Mouse (Mus musculus) CD8-positive naive resting alpha-beta T cell, adult 2 months (primary cell): ENCODE measurements around the gene Klhl32.
"Not testable (repeated sequence)": the region's sequence is repeated elsewhere in the genome, so short reads cannot be mapped to it uniquely, and the experiment has no call there.

ENCODE experiments used
- DNase-seq, 2 experiments: peaks; one replicate each; pipeline ENCODE4 v3.0.0; 2022; ENCODE audit warnings: low read depth in 2 of 2, low spot score in 2 of 2

The Klhl32 gene

GRCm38 (mm10) chr4:24850401-24851325 is at the start of gene Klhl32:
Gene Klhl32, minus strand, starts transcription at chr4:24851124.
- no peak for DNase-seq

- no peak for DNase-seq
These were observed 48.2 kb upstream of the Klhl32 start for GRCm38 (mm10) chr4:24899146-24899545.

- DNase-seq, result no peak
These were observed 47.7 kb upstream of the Klhl32 start for GRCm38 (mm10) chr4:24898636-24899035.

DNA sequence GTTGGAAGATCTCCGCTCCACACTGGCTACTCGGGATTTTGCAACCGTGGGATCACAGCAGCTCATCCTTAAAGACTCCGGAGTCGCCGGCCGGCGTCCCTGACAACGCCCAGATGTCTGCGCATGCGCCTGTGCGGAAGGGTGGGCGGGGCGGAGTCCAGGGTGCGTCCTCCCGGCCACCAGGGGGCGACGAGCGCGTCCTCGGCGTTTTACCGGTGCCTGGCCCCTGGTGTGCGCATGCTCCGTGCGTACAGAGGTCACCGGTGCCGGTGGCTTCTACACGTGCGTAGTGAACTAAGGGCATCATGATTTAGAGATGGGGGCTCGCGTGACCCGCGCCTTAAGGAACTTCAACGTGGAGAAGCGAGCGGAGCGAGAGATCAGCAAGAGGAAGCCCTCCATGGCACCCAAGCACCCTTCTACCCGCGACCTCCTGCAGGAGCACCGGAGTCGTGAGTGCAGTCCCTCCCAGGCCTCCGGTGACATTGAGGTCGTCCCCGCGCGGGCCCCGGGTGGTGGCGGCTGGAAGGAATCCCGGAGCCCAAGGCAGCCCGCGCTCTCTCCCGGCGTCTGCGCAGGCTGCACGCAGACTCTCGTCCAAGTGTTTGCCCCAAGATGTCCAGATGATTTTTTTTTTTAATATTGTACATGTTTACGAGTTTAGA is 47.1 kb upstream of the Klhl32 start, which contains the start of gene Ndufaf4:
TSS of gene Ndufaf4 (plus strand) at position 233 of the 665 bp plus-strand sequence.
- peak; percentile 94 for DNase-seq

- DNase-seq, result no peak
These were observed 46.4 kb upstream of the Klhl32 start for GRCm38 (mm10) chr4:24897351-24897750.

- peak in 1 of 2 experiments; percentile 21 for DNase-seq
These were observed 45.9 kb upstream of the Klhl32 start for GRCm38 (mm10) chr4:24896829-24897228.

GRCm38 (mm10) chr4:24894625-24895024 is 43.7 kb upstream of the Klhl32 start:
- no peak for DNase-seq

DNA sequence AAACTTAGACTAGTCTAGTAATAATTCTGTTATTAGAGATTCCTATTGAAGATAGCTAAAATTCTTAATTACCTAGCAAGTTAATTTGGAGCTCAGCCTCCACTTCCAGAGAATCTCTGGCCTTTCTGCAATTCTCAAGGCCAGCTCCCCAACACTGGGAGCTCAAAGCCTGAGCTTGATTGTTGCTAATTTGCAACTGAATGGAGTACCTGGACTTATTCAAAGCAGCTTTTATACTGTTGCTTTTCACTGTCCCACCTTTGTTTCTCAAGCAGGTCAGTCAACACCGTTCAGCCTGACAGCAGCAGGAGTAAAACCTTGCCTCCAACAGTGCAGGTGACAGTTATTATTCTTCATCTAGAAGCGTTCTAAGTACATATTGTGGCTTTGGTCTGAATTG is 41.4 kb upstream of the Klhl32 start:
- DNase-seq, result not testable (repeated sequence)

GRCm38 (mm10) chr4:24889386-24889785 is 38.5 kb upstream of the Klhl32 start:
- not testable (repeated sequence) for DNase-seq

DNA sequence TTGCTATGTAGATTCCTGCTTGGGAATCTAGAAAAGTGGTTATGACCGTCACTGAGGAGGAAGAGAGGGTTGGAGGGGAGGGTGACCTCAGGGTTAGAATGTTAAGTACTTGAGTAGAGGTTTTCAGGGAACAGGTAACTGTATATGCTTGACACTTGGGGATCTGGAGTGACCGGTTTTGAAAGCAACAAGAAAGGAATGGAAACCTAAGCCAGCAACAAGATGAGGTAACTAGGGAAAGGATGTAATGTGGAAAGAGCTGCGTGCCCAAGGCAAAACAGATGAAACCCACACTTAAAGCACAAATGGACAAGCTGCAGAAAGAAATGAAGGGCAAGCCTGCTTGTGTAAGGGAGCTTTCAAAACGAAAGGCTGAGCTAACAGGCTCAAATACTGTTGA is 18.3 kb upstream of the Klhl32 start:
- DNase-seq, result no peak

GRCm38 (mm10) chr4:24865691-24866090 is 14.8 kb upstream of the Klhl32 start:
- DNase-seq, result no peak

- no peak for DNase-seq
These were observed 3.5 kb downstream of the Klhl32 start for GRCm38 (mm10) chr4:24847406-24847805.

DNA sequence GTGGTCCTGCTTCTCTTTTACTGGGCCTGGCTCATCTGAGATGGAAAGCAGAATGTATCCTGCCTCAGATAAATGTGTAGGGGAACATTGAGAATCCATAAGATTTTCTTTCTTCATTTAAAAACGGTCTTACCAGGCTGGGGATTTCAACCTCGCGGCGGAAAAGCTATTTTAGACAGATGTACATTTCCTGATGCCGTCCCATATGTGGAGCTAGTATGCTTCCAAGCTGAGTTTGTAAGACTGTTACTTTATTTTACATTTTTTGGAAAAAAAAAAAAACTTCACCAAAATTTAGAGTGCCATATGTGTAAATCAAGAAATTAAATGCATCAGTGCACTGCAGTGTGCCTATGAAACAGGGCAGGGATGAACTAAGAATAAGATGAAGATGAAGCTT is 5.4 kb downstream of the Klhl32 start:
- no peak for DNase-seq

DNA sequence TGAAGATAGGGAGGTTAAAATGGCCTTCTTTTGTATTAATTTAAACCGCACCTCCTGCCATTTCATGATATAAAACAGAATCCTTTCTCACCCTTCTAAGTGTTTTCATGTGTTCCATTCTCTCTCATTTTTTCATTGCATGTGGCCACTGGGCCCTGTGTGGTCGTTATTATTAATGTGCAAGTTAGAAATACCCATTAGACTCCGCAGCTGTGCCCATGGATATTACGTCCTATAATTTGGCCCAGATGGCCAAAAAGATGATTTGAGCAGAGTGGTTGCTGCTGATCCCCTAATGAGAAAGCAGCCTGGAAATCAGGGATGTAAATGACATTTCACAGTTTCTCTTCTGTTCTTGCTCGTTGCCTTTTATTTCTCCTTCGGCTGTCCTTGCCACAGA is 12.4 kb downstream of the Klhl32 start:
- DNase-seq, result no peak

DNA sequence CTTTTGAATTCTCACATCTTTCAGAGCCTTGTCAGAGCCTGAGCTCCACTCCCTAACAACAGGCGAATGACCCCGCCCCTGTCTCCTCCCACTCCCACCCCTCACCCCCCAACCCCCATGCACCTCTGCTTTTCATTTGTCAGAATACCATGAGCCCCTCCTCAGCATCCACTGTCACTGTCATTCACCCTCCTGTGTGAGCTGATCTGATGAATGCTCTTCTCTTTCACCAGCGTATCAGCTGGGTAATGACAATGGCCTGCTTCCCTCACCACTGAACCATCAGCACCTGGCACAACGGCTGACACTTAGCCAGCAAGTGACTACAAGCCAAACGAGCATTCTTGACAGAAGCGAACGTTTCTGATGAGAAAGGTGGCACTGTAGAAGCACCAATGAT is 15.4 kb downstream of the Klhl32 start:
- no peak for DNase-seq

- no peak for DNase-seq
These were observed 42.6 kb downstream of the Klhl32 start for GRCm38 (mm10) chr4:24808316-24808715.

DNA sequence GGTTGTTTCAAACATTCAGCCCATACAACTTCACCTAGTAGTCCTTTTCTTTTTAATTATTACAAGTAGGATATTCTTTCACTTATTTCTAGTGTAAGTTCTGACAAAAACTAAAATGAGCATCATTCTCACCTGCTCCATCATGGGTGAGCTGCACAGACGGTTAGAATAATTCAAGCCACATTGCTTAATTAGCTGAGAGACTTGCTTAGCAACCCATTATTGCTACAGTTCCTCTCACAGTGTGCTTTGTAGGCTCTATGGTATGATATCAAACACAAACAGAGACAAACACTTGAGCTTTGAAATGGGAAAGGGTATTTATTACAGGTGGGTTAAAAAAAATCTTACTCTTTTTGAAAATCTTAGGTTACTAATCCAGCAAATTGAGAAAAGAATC is 49.0 kb downstream of the Klhl32 start:
- no peak for DNase-seq

DNA sequence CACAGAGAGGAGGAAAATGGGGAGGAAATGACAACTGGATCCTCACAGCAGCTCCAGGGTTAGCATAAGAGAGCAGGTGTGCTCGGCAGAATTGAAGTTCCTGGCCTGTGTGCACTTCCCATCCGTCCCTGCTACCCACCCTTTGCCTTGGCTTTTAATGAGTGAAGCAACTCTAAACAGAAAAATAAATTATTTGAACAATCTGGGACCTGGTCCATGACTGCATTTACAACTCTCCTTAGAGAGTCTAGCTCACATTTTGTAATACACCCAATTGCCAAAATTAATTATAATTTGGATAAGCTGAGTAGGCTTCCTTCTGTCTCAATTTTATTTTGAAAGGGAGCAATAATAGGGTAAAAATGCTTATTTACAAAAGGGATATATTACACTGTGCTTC is 49.6 kb downstream of the Klhl32 start:
- no peak for DNase-seq

DNA sequence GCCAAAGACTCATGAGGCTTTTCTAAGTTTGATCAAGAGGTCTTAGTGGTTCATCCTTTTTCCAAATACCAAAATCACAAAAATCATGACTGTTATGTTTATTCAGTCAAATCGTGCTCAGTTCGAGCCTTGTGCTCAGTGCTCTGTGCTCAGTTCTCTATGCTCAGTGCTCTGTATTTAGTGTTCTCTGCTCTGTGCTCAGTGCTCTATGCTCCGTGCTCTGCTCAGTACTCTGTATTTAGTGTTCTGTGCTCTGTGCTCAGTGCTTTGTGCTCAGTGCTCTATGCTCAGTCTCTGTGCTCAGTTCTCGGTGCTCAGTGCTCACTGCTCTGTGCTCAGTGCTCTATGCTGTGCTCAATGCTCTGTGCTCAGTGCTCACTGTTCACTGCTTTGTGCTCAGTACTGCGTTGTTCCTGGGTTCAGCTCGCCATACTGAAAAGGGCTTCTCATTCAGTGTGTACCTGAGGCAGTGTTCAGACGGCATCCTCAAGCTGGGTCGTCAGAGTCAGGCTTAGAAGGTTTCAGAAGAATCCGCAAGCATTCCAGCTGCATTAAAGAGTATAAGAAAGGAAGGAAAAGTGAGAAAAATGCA is 50.5 kb downstream of the Klhl32 start:
- DNase-seq, result no peak

DNA sequence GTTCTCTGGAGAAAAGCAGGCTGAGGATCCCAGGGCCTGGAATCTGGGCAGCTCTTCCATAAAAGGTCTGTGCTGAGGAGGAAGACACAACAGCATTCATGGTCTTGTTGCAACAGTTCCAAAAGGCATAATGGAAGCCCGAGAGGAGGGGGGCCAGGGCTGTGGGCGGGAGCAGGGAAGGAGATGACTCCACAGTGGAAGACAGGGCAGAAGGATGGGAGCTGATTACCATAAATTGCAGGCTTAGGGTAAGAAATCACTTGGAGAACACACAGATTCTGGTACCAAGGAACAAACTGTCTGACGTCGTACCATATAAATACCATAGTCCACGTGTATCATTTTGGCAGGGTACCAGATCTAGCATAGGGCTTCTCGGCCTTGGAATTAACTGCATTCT is 51.9 kb downstream of the Klhl32 start:
- no peak for DNase-seq

GRCm38 (mm10) chr4:24797868-24798267 is 53.1 kb downstream of the Klhl32 start:
- DNase-seq, result no peak

GRCm38 (mm10) chr4:24797280-24797679 is 53.6 kb downstream of the Klhl32 start:
- no peak for DNase-seq
